Comparison of ENCODE assay signal across 8 mouse cellular contexts in genomic region chr6:54204931-54205330, GRCm38 (mm10).
A peak's percentile ranks its signal among the peaks of the same experiment; 100 is the strongest.
DNase-seq lines count a peak whose midpoint lies in the region; ATAC-seq lines count a peak whose summit lies in the region.

No protein-coding gene starts in this region.

- H3K9ac ChIP-seq in embryonic facial prominence, embryonic 11.5 days (replicated peaks; ENCODE audit: low read length): no peak overlapping the region
- H3K9ac ChIP-seq in kidney, embryonic 16.5 days (replicated peaks; ENCODE audit: low read length): no peak overlapping the region

- no peaks in the 10 kb centered on the region for H3K4me1 ChIP-seq in embryonic facial prominence, embryonic 11.5 days (ENCODE audit: control insufficient read depth, insufficient read depth, low read length)
- H3K4me1 ChIP-seq in embryonic facial prominence, embryonic 10.5 days: peaks cover 29% of the 10 kb centered on the region
- H3K4me1 ChIP-seq in kidney, embryonic 16.5 days (ENCODE audit: insufficient read depth, low read length): peaks cover 18% of the 10 kb centered on the region

- H3K9me3 ChIP-seq in embryonic facial prominence, embryonic 11.5 days (replicated peaks; ENCODE audit: control insufficient read depth, low read length): no peaks in the 10 kb centered on the region
- H3K9me3 ChIP-seq in embryonic facial prominence, embryonic 10.5 days: no peaks in the 10 kb centered on the region
- no peaks in the 10 kb centered on the region for H3K9me3 ChIP-seq in kidney, embryonic 16.5 days (ENCODE audit: low read length)

- no peak for ATAC-seq in embryonic facial prominence, embryonic 11.5 days (replicated peaks; ENCODE audit: insufficient number of reproducible peaks, low FRiP score, low TSS enrichment, low read depth)
- peak; percentile 53; the same call in 1 of the 2 replicates for ATAC-seq in kidney, embryonic 16.5 days (ENCODE audit: low FRiP score, low TSS enrichment)

- no peak overlapping the region for H3K4me3 ChIP-seq in embryonic facial prominence, embryonic 11.5 days (ENCODE audit: low read depth, low read length)
- no peak overlapping the region for H3K4me3 ChIP-seq in embryonic facial prominence, embryonic 10.5 days
- H3K4me3 ChIP-seq in kidney, embryonic 16.5 days (ENCODE audit: low read length): no peak overlapping the region

- no peak overlapping the region for H3K27ac ChIP-seq in embryonic facial prominence, embryonic 11.5 days (replicated peaks; ENCODE audit: low read depth, low read length)
- H3K27ac ChIP-seq in embryonic facial prominence, embryonic 10.5 days (replicated peaks): no peak overlapping the region
- no peak overlapping the region for H3K27ac ChIP-seq in kidney, embryonic 16.5 days (ENCODE audit: low read length)

- no peaks in the 10 kb centered on the region for H3K36me3 ChIP-seq in embryonic facial prominence, embryonic 11.5 days (replicated peaks; ENCODE audit: control insufficient read depth, insufficient read depth, low read depth, low read length)
- no peaks in the 10 kb centered on the region for H3K36me3 ChIP-seq in embryonic facial prominence, embryonic 10.5 days (replicated peaks)
- no peaks in the 10 kb centered on the region for H3K36me3 ChIP-seq in kidney, embryonic 16.5 days (ENCODE audit: insufficient read depth, low read length)

- no peaks in the 10 kb centered on the region for H3K27me3 ChIP-seq in embryonic facial prominence, embryonic 11.5 days (ENCODE audit: control insufficient read depth, insufficient read depth, low read length)
- 0 out of 2 replicates have a peak, but pooled peaks cover 11% of the 10 kb centered on the region for H3K27me3 ChIP-seq in embryonic facial prominence, embryonic 10.5 days (replicated peaks; ENCODE audit: low read depth, poor library complexity, severe bottlenecking)
- no peaks in the 10 kb centered on the region for H3K27me3 ChIP-seq in kidney, embryonic 16.5 days (ENCODE audit: insufficient read depth, low read length)

- no peak overlapping the region for H3K4me2 ChIP-seq in embryonic facial prominence, embryonic 11.5 days (ENCODE audit: low read depth, low read length)
- H3K4me2 ChIP-seq in kidney, embryonic 16.5 days (replicated peaks; ENCODE audit: low read depth, low read length): no peak overlapping the region

- peak; percentile 48 for DNase-seq in embryonic facial prominence, embryonic 11.5 days (ENCODE audit: low spot score)
- no peak for DNase-seq in embryonic facial prominence, embryonic 10.5 days (ENCODE audit: low spot score)
- DNase-seq in retina, embryonic 14.5 days (ENCODE audit: low spot score): peak; percentile 29
- no peak for DNase-seq in retina, postnatal 1 day
- no peak for DNase-seq in c-Kit-positive CD71-positive TER-119-positive erythroid progenitor cells, embryonic 14.5 days (ENCODE audit: low spot score)
- no peak for DNase-seq in adrenal gland, postnatal 10 days
- DNase-seq in cerebellum, postnatal 25 days: no peak

- 38% methylated on average over 2 of the region's 2 CpGs for WGBS in embryonic facial prominence, embryonic 11.5 days
- WGBS in embryonic facial prominence, embryonic 10.5 days: 50% methylated on average over 2 of the region's 2 CpGs
- WGBS in kidney, embryonic 16.5 days: 47% methylated on average over 2 of the region's 2 CpGs

Comparison
In these comparisons a context has a peak if more than half of its experiments do, and no peak if none do; other contexts are left out.
1. DNase-seq: peak in embryonic facial prominence, embryonic 11.5 days (single experiment) and retina, embryonic 14.5 days (single experiment); none in embryonic facial prominence, embryonic 10.5 days (single experiment), retina, postnatal 1 day (single experiment), c-Kit-positive CD71-positive TER-119-positive erythroid progenitor cells, embryonic 14.5 days (single experiment), adrenal gland, postnatal 10 days (single experiment) and cerebellum, postnatal 25 days (0 of 2).